Mouse (Mus musculus) lung, adult 2 months (tissue): ENCODE measurements around the gene Vps18.

ENCODE experiments used
- CTCF ChIP-seq: fragments of 200-500 bp; IDR thresholded peaks from 2 replicates; pipeline ENCODE4 v1.5.1; 2011; ENCODE audit warnings: mild to moderate bottlenecking, low read length, control low read depth; ENCODE audit not compliant: insufficient read depth
- POLR2A ChIP-seq: fragments of 200-500 bp; IDR thresholded peaks from 2 replicates; pipeline ENCODE4 v1.6.1; 2011; ENCODE audit warnings: low read depth, mild to moderate bottlenecking, control low read depth, low read length, borderline replicate concordance; ENCODE audit errors: extremely low read depth

GRCm38 (mm10) chr2:119276926-119277325 lies 11.6 kb upstream of the Vps18 start:
- TF ChIP-seq POLR2A (no peak), CTCF (no peak)
